Mouse (Mus musculus): Measurements from ENCODE around the gene Mrpl44. TPM values are rescaled to one million over a fixed set of nuclear protein-coding genes. Genes with fewer than 3 reads are reported as not detected.

Mrpl44 gene
- polyA plus RNA-seq (2014; fragmentation: Nextera tagmentation; extraction: Ambion mirVana) = 57.7 and 60.8 TPM in 2 replicates

DNA sequence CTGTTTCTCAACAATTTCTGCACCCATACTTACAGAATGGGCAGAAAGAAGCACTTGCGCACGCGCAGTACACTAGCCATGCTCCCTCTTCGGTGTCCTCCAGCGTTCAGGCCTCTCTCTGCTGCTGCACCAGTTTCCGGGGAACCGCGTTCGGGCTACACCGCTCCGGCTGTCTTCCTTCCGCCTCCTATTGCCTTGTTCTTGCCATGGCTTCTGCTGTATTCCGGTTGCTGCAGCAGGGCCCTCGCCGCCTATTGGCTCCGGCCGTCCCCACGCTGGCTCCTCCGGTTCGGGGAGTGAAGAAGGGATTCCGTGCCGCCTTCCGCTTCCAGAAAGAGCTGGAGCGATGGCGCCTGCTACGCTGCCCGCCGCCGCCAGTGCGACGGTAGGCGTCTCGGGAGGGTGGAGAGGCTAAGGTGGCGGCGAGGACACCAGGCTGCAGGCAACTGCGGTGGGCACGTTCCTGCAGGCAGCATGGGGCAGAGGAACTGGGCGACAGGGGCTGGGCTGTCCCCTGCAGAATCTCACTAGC lies at the start of gene Mrpl44, which contains the start of gene Wdfy1:
Gene Mrpl44, plus strand, starts transcription at position 92 of the 532 bp plus-strand sequence.
Gene Wdfy1, minus strand, starts transcription at position 217 of the 532 bp plus-strand sequence.
- peak; percentile 100 for ATAC-seq (ENCODE audit: low FRiP score)
- under 1% methylated on average over 38 of the region's 38 CpGs for WGBS
- Histone ChIP-seq H3K4me2 (peak within 1 kb of the TSS; percentile 52), H3K27me3 (ENCODE audit: control insufficient read depth, insufficient read depth, low read length) (no peaks in the 10 kb centered on the region), H3K27ac (ENCODE audit: low read depth, low read length) (peak within 1 kb of the TSS; percentile 59), H3K36me3 (ENCODE audit: control insufficient read depth, insufficient read depth, low read length) (peaks cover 8% of the 10 kb centered on the region; the same call in 1 of the 2 replicates), H3K4me1 (ENCODE audit: control insufficient read depth, insufficient read depth, low read length) (no peaks in the 10 kb centered on the region; the same call in 1 of the 2 replicates), H3K4me3 (ENCODE audit: low read depth, low read length) (peak within 1 kb of the TSS; percentile 59), H3K9ac (ENCODE audit: low read length) (peak within 1 kb of the TSS; percentile 86), H3K9me3 (ENCODE audit: control insufficient read depth, low read length) (no peaks in the 10 kb centered on the region)
- peak; percentile 100 for DNase-seq (ENCODE audit: low spot score, missing footprints)

GRCm38 (mm10) chr1:79734794-79735193 lies 41.0 kb upstream of the Mrpl44 start:
- Histone ChIP-seq H3K27ac (ENCODE audit: low read depth, low read length) (no peak overlapping the region), H3K9ac (ENCODE audit: low read length) (no peak overlapping the region), H3K9me3 (ENCODE audit: control insufficient read depth, low read length) (no peaks in the 10 kb centered on the region), H3K4me1 (ENCODE audit: control insufficient read depth, insufficient read depth, low read length) (no peaks in the 10 kb centered on the region), H3K4me2 (no peak overlapping the region), H3K4me3 (ENCODE audit: low read depth, low read length) (no peak overlapping the region), H3K36me3 (ENCODE audit: control insufficient read depth, insufficient read depth, low read length) (no peaks in the 10 kb centered on the region), H3K27me3 (ENCODE audit: control insufficient read depth, insufficient read depth, low read length) (no peaks in the 10 kb centered on the region)
- no peak for ATAC-seq (ENCODE audit: low FRiP score)
- WGBS = 90% methylated on average over 5 of the region's 5 CpGs
- peak; percentile 21 for DNase-seq (ENCODE audit: low spot score, missing footprints)

GRCm38 (mm10) chr1:79736408-79736807 lies 39.4 kb upstream of the Mrpl44 start:
- H3K4me1 ChIP-seq (ENCODE audit: control insufficient read depth, insufficient read depth, low read length) = no peaks in the 10 kb centered on the region
- DNase-seq (ENCODE audit: low spot score, missing footprints) (peak; percentile 68), ATAC-seq (ENCODE audit: low FRiP score) (no peak)
- WGBS = 92% methylated on average over 3 of the region's 3 CpGs
- no peaks in the 10 kb centered on the region for H3K27me3 ChIP-seq (ENCODE audit: control insufficient read depth, insufficient read depth, low read length)
- no peak overlapping the region for H3K27ac ChIP-seq (ENCODE audit: low read depth, low read length)
- no peak overlapping the region for H3K4me3 ChIP-seq (ENCODE audit: low read depth, low read length)
- H3K4me2 ChIP-seq = no peak overlapping the region
- H3K36me3 ChIP-seq (ENCODE audit: control insufficient read depth, insufficient read depth, low read length) = no peaks in the 10 kb centered on the region
- no peaks in the 10 kb centered on the region for H3K9me3 ChIP-seq (ENCODE audit: control insufficient read depth, low read length)
- H3K9ac ChIP-seq (ENCODE audit: low read length) = no peak overlapping the region

DNA sequence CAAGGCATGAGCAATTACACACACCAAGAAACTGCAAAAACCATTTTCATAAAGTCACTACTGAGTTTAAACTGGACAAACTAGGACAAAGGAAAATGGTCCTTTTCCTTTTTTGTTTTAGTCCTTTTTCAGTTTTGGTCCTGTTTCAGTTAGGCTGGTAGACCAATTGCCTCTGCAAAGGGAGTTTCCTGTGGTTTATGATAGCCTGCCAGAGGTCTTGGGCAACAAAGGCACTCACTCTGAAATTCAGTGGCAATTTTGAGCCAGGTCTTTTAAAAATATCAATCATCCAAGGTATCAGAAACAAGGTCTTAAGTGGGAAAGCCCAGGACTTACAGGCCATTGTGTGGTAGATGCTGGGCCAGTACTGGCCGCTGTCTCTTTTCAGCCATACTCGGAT lies 36.1 kb upstream of the Mrpl44 start:
- Histone ChIP-seq H3K27me3 (ENCODE audit: control insufficient read depth, insufficient read depth, low read length) (no peaks in the 10 kb centered on the region), H3K4me2 (no peak overlapping the region), H3K4me1 (ENCODE audit: control insufficient read depth, insufficient read depth, low read length) (no peaks in the 10 kb centered on the region), H3K9ac (ENCODE audit: low read length) (no peak overlapping the region), H3K36me3 (ENCODE audit: control insufficient read depth, insufficient read depth, low read length) (no peaks in the 10 kb centered on the region), H3K27ac (ENCODE audit: low read depth, low read length) (no peak overlapping the region), H3K9me3 (ENCODE audit: control insufficient read depth, low read length) (no peaks in the 10 kb centered on the region), H3K4me3 (ENCODE audit: low read depth, low read length) (no peak overlapping the region)
- DNase-seq (ENCODE audit: low spot score, missing footprints) (no peak), ATAC-seq (ENCODE audit: low FRiP score) (no peak)
- WGBS = 91% methylated on average over 2 of the region's 2 CpGs

DNA sequence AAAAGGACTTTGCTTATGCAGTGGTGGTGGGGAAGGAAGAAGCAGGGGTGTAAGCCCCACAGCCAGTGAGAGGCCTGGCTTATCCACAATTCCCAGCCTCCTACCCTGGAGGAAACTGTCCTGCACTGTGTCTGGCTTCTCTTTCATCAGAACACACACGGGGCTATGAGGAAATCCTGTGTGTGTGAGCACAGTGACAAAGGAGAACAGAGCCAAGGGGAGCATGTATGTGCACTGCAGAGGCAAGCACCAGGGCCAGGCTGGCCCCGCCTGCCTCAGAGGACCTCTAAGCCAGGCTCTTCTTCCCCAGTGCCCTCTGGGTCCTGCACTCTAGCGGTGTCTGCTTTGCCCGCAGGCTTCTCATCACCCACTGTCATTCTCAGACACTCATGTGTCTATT lies 34.8 kb upstream of the Mrpl44 start:
- DNase-seq (ENCODE audit: low spot score, missing footprints) (peak; percentile 47), ATAC-seq (ENCODE audit: low FRiP score) (no peak)
- WGBS = 81% methylated on average over 4 of the region's 4 CpGs
- H3K4me3 ChIP-seq (ENCODE audit: low read depth, low read length) = no peak overlapping the region
- H3K27me3 ChIP-seq (ENCODE audit: control insufficient read depth, insufficient read depth, low read length) = no peaks in the 10 kb centered on the region
- no peak overlapping the region for H3K4me2 ChIP-seq
- no peak overlapping the region for H3K27ac ChIP-seq (ENCODE audit: low read depth, low read length)
- H3K9me3 ChIP-seq (ENCODE audit: control insufficient read depth, low read length) = no peaks in the 10 kb centered on the region
- H3K36me3 ChIP-seq (ENCODE audit: control insufficient read depth, insufficient read depth, low read length) = no peaks in the 10 kb centered on the region
- H3K9ac ChIP-seq (ENCODE audit: low read length) = no peak overlapping the region
- H3K4me1 ChIP-seq (ENCODE audit: control insufficient read depth, insufficient read depth, low read length) = no peaks in the 10 kb centered on the region

DNA sequence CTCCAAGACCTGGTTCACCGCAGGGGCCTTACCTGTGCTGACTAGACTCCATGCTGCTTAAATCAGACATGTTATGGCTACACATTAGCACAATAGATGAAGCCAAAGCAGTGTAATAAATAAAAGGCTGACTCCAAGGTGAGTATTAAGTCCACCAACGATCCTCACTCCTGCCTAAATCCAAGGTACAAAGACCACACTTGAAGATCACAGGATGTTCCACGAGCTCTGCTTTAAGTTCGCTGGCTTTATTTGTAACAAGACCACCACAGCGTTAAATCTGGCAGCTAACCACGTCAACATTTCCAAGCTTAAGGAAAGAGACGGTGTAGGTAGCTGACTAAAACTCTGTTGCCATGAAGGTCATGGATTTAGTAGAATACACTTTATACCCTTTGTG lies 32.9 kb upstream of the Mrpl44 start:
- WGBS = 89% methylated on average over 7 of the region's 7 CpGs

GRCm38 (mm10) chr1:79743385-79743784 lies 32.4 kb upstream of the Mrpl44 start:
- 92% methylated on average over 1 of the region's 1 CpGs for WGBS
- H3K9me3 ChIP-seq (ENCODE audit: control insufficient read depth, low read length) = no peaks in the 10 kb centered on the region
- no peak overlapping the region for H3K9ac ChIP-seq (ENCODE audit: low read length)
- H3K4me2 ChIP-seq = no peak overlapping the region
- H3K36me3 ChIP-seq (ENCODE audit: control insufficient read depth, insufficient read depth, low read length) = no peaks in the 10 kb centered on the region
- no peaks in the 10 kb centered on the region for H3K27me3 ChIP-seq (ENCODE audit: control insufficient read depth, insufficient read depth, low read length)
- DNase-seq (ENCODE audit: low spot score, missing footprints) (no peak), ATAC-seq (ENCODE audit: low FRiP score) (no peak)
- no peak overlapping the region for H3K27ac ChIP-seq (ENCODE audit: low read depth, low read length)
- no peaks in the 10 kb centered on the region for H3K4me1 ChIP-seq (ENCODE audit: control insufficient read depth, insufficient read depth, low read length)
- no peak overlapping the region for H3K4me3 ChIP-seq (ENCODE audit: low read depth, low read length)

More for the DNA sequence above, 32.9 kb upstream of the Mrpl44 start:
- no peaks in the 10 kb centered on the region for H3K9me3 ChIP-seq (ENCODE audit: control insufficient read depth, low read length)
- DNase-seq (ENCODE audit: low spot score, missing footprints) (no peak), ATAC-seq (ENCODE audit: low FRiP score) (no peak)
- H3K36me3 ChIP-seq (ENCODE audit: control insufficient read depth, insufficient read depth, low read length) = no peaks in the 10 kb centered on the region
- H3K4me2 ChIP-seq = no peak overlapping the region
- H3K4me3 ChIP-seq (ENCODE audit: low read depth, low read length) = no peak overlapping the region
- H3K27ac ChIP-seq (ENCODE audit: low read depth, low read length) = no peak overlapping the region
- H3K9ac ChIP-seq (ENCODE audit: low read length) = no peak overlapping the region
- no peaks in the 10 kb centered on the region for H3K4me1 ChIP-seq (ENCODE audit: control insufficient read depth, insufficient read depth, low read length)
- H3K27me3 ChIP-seq (ENCODE audit: control insufficient read depth, insufficient read depth, low read length) = no peaks in the 10 kb centered on the region

- Histone ChIP-seq H3K4me3 (ENCODE audit: low read depth, low read length) (no peak overlapping the region), H3K4me1 (ENCODE audit: control insufficient read depth, insufficient read depth, low read length) (no peaks in the 10 kb centered on the region), H3K36me3 (ENCODE audit: control insufficient read depth, insufficient read depth, low read length) (no peaks in the 10 kb centered on the region), H3K9ac (ENCODE audit: low read length) (no peak overlapping the region), H3K27ac (ENCODE audit: low read depth, low read length) (no peak overlapping the region), H3K9me3 (ENCODE audit: control insufficient read depth, low read length) (no peaks in the 10 kb centered on the region; the same call in 1 of the 2 replicates), H3K27me3 (ENCODE audit: control insufficient read depth, insufficient read depth, low read length) (no peaks in the 10 kb centered on the region), H3K4me2 (no peak overlapping the region)
- 90% methylated on average over 4 of the region's 4 CpGs for WGBS
- ATAC-seq (ENCODE audit: low FRiP score) = no peak
- peak; percentile 62 for DNase-seq (ENCODE audit: low spot score, missing footprints)
Measured at GRCm38 (mm10) chr1:79746056-79746455, 29.8 kb upstream of the Mrpl44 start.

DNA sequence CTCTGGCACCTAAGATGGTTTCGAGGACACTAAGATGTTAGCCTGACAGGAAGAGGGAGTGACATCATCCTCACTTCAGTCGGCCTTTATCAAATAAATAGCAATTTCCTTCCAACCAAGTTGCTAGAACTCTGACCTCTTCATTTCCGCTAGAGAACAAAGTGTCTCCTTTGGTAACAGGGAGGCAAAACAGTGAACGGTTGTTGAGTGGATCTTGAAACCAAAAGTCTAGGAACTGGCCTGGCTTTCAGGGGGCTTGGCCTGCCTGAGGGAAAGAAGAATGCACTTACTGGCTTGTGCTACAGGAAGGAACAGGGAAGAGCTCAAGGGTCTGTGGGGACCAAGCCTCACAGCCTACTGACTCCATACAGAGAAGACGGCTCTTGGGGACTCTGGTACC lies 24.6 kb upstream of the Mrpl44 start:
- 92% methylated on average over 5 of the region's 5 CpGs for WGBS
- no peaks in the 10 kb centered on the region; the same call in 1 of the 2 replicates for H3K9me3 ChIP-seq (ENCODE audit: control insufficient read depth, low read length)
- H3K36me3 ChIP-seq (ENCODE audit: control insufficient read depth, insufficient read depth, low read length) = no peaks in the 10 kb centered on the region
- H3K27me3 ChIP-seq (ENCODE audit: control insufficient read depth, insufficient read depth, low read length) = no peaks in the 10 kb centered on the region
- no peak overlapping the region for H3K27ac ChIP-seq (ENCODE audit: low read depth, low read length)
- H3K4me2 ChIP-seq = no peak overlapping the region
- no peak overlapping the region for H3K4me3 ChIP-seq (ENCODE audit: low read depth, low read length)
- ATAC-seq (ENCODE audit: low FRiP score) (no peak), DNase-seq (ENCODE audit: low spot score, missing footprints) (peak; percentile 56)
- no peak overlapping the region for H3K9ac ChIP-seq (ENCODE audit: low read length)
- no peaks in the 10 kb centered on the region for H3K4me1 ChIP-seq (ENCODE audit: control insufficient read depth, insufficient read depth, low read length)
